Mouse (Mus musculus) midbrain, postnatal 0 days (tissue): ENCODE results near the gene Foxp1. TPM values are rescaled to one million over a fixed set of nuclear protein-coding genes. Genes with fewer than 3 reads are reported as not detected.

ENCODE experiments used
- ATAC-seq: fragments of 200-750 bp; cut with Nextera tagmentation; 2 replicates; pipeline ENCODE4 v1.8.0; 2017; ENCODE audit warnings: moderate number of reproducible peaks, mild to moderate bottlenecking, moderate TSS enrichment, moderate library complexity; ENCODE audit not compliant: low FRiP score
- DNase-seq: peaks from one replicate; pipeline ENCODE4 v3.0.0-alpha.2; 2015; ENCODE audit warnings: low spot score
- H3K27ac ChIP-seq: fragments of 300-500 bp; sonication (generic); 2 replicates; pipeline ENCODE4 v1.5.1; 2014; ENCODE audit warnings: low read depth, mild to moderate bottlenecking, low read length, mixed read lengths
- H3K27me3 ChIP-seq: fragments of 300-500 bp; sonication (generic); 2 replicates; pipeline ENCODE4 v1.6.1; 2014; ENCODE audit warnings: low read length, control low read depth, mixed read lengths; ENCODE audit not compliant: insufficient read depth
- H3K36me3 ChIP-seq: fragments of 300-500 bp; sonication (generic); 2 replicates; pipeline ENCODE4 v1.6.1; 2014; ENCODE audit warnings: low read length, control low read depth, mixed read lengths; ENCODE audit not compliant: insufficient read depth
- H3K4me1 ChIP-seq: fragments of 300-500 bp; sonication (generic); 2 replicates; pipeline ENCODE4 v1.6.1; 2014; ENCODE audit warnings: mild to moderate bottlenecking, control low read depth, antibody characterized with exemption, low read length, mixed read lengths; ENCODE audit not compliant: insufficient read depth
- H3K4me2 ChIP-seq: fragments of 300-500 bp; sonication (generic); 2 replicates; pipeline ENCODE4 v1.6.1; 2014; ENCODE audit warnings: low read depth, mild to moderate bottlenecking, low read length, mixed read lengths; ENCODE audit not compliant: poor library complexity, severe bottlenecking
- H3K4me3 ChIP-seq: fragments of 300-500 bp; sonication (generic); 2 replicates; pipeline ENCODE4 v1.5.1; 2014; ENCODE audit warnings: low read depth, mild to moderate bottlenecking, low read length, moderate library complexity
- H3K9ac ChIP-seq: fragments of 300-500 bp; sonication (generic); replicated peaks from 2 replicates; pipeline ENCODE4 v1.6.1; 2014; ENCODE audit warnings: mild to moderate bottlenecking, low read length, moderate library complexity, mixed read lengths; ENCODE audit not compliant: poor library complexity, severe bottlenecking
- H3K9me3 ChIP-seq: fragments of 300-500 bp; sonication (generic); 2 replicates; pipeline ENCODE4 v1.6.1; 2016; ENCODE audit warnings: low read length, control low read depth
- CTCF ChIP-seq: IDR thresholded peaks from 2 replicates; pipeline ENCODE4 v1.5.1; 2016; ENCODE audit warnings: antibody characterized with exemption, mild to moderate bottlenecking
- WGBS: fragments of 180-500 bp; shearing (Covaris S2); extraction: QIAGEN DNeasy Blood & Tissue Kit; methylation state at CpG from one replicate; pipeline ENCODE4 v1.1.7; 2014; 5-methylcytosine and 5-hydroxymethylcytosine counted together
- polyA plus RNA-seq: library from polyadenylated mRNA; unstranded; fragments of >200 nt; fragmentation: Nextera tagmentation; extraction: Ambion mirVana; gene quantifications from 2 replicates; pipeline ENCODE4 v1.2.1, GENCODE M21; 2015
- total RNA-seq: library from RNA; depleted of rRNA; stranded (reverse); fragments of >200 nt; gene quantifications from 2 replicates; pipeline ENCODE4 v1.2.3, GENCODE M21; 2014

Foxp1 gene
- total and polyA plus RNA-seq, 2 experiments from 2014 or later = 71.1 to 74.3 TPM

DNA sequence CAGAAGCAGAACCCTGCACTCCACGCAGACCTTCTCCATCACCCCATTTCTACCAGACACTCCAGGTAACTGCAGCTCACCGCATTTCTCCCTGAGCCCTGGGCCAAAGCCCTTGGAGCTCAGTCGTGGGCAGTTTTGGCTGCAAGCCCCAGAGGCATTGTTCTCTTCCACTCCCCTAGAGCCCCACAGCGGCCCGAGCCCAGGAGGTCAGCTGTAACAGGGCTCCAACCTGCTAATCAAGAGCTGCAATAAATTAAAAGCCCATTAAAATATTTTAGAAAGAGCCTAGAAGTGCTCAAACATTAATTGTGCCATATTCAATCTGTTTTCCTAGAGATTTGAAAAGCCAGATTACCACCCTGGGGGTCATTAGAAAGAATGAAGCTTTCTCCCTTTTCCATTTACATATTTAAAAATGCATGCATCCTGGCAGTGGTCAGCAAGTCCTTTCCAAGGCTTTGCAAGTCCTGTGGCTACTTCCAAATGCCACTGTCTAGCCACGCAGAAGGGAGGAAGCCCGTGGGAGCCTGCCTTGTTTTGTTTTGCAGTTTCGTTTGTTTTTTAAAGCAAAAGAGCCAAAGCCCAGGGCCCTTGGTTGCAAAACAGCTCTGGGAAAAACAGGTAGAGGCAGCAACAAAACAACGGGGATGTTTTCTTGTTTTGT, 83.2 kb downstream of the Foxp1 start:
- H3K4me1 ChIP-seq = peaks cover 9% of the 10 kb centered on the region
- no peak for ATAC-seq
- WGBS = 14% methylated on average over 9 of the region's 9 CpGs
- TF ChIP-seq CTCF = no peak
- no peak overlapping the region for H3K4me3 ChIP-seq
- H3K36me3 ChIP-seq = no peaks in the 10 kb centered on the region; the same call in 1 of the 2 replicates
- DNase-seq = no peak
- no peaks in the 10 kb centered on the region for H3K9me3 ChIP-seq
- no peak overlapping the region for H3K9ac ChIP-seq
- H3K27ac ChIP-seq = peak overlapping the region; percentile 62
- no peaks in the 10 kb centered on the region for H3K27me3 ChIP-seq
- H3K4me2 ChIP-seq = peak overlapping the region; percentile 22

DNA sequence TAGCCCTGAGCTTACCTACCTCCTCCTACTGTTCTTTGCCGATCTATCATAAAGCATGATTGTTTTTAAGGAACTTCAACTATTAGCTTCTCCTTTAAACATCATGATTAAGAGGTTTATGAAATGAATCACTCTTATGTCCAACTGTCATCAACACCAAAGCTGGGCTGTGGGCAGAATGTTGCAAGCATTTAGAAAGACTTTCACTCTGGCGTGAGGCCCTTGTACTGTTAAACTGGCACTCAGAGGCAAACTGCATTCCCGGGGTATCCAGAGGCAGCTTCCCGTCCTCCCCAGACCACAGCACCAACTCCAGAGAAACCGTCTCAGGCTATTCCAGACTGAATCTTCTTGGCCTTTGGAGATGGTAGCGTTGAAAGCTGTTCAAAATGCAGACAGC, 86.2 kb downstream of the Foxp1 start:
- Histone ChIP-seq H3K4me2 (no peak overlapping the region), H3K27me3 (no peaks in the 10 kb centered on the region), H3K36me3 (no peaks in the 10 kb centered on the region; the same call in 1 of the 2 replicates), H3K27ac (no peak overlapping the region), H3K9me3 (no peaks in the 10 kb centered on the region), H3K4me3 (no peak overlapping the region), H3K9ac (no peak overlapping the region), H3K4me1 (peaks cover 9% of the 10 kb centered on the region)
- WGBS = 90% methylated on average over 6 of the region's 6 CpGs
- ATAC-seq (no peak), DNase-seq (no peak)
- TF ChIP-seq CTCF = no peak

DNA sequence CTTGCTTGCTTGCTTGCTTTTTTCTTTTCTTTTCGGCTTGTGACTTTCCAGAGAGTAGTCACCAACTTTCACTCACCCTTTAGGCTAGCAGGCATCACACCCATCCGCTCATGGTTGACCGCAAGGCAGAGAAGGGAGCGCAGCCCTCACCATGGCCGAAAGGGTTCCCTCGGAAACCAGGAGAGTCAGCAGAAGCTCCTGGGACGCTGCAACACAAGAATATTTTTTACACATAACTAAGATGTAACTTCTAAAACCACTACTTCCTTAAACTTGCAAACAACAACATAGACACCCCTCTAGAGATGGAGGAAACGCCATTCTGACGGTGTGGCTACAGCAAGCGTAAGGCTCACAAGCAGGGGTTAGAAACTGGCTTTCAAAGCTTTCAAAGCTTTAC, 87.4 kb downstream of the Foxp1 start:
- peaks cover 8% of the 10 kb centered on the region for H3K4me1 ChIP-seq
- no peak for DNase-seq
- H3K27me3 ChIP-seq = no peaks in the 10 kb centered on the region
- H3K4me3 ChIP-seq = no peak overlapping the region
- H3K36me3 ChIP-seq = no peaks in the 10 kb centered on the region; the same call in 1 of the 2 replicates
- no peak overlapping the region for H3K4me2 ChIP-seq
- no peak overlapping the region for H3K27ac ChIP-seq
- WGBS = 95% methylated on average over 10 of the region's 10 CpGs
- no peak for ATAC-seq
- no peaks in the 10 kb centered on the region for H3K9me3 ChIP-seq
- no peak for TF ChIP-seq CTCF
- no peak overlapping the region for H3K9ac ChIP-seq

DNA sequence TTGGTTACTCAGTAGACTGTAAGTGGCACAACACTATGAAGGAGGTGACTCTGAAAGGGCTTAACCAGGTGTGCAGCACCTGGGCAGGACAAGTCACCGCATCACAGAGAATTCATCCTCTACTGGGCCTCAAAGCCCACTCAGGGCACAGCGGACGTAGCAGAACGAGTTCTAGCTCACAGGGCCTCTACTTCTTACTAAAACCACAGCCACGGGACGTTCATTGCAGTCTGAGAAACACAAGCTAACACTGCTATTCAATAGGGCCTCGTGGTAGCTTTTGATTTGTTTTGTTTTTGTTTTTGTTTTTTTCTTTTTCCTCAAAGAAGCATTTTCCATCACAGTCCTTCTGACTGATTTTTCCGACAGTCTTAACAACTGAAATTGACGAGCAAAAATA, 89.5 kb downstream of the Foxp1 start:
- DNase-seq (no peak), ATAC-seq (no peak)
- no peaks in the 10 kb centered on the region for H3K9me3 ChIP-seq
- H3K27me3 ChIP-seq = no peaks in the 10 kb centered on the region
- H3K9ac ChIP-seq = no peak overlapping the region
- no peaks in the 10 kb centered on the region for H3K4me1 ChIP-seq
- no peaks in the 10 kb centered on the region; the same call in 1 of the 2 replicates for H3K36me3 ChIP-seq
- no peak overlapping the region for H3K27ac ChIP-seq
- no peak for TF ChIP-seq CTCF
- H3K4me3 ChIP-seq = no peak overlapping the region
- H3K4me2 ChIP-seq = no peak overlapping the region
- WGBS = 90% methylated on average over 9 of the region's 9 CpGs

DNA sequence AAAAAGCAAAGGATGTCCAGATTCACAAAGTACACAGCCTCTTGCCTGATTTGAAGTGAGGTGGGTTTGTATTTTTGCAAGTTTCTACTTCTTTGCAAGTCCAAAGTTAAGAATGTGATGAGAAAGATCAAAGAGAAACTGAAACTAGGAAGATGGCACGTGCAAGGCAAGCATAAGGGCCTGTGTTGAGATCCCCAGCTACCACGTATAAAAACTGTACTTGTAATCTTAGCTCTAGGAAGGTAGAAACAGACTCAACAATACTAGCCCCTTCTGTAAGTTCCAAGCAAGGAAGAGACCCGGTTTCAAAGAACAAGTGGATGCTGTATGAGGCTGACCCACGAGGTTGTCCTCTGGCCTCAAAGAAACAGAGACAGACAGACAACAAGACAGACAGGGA, 90.6 kb downstream of the Foxp1 start:
- Histone ChIP-seq H3K4me2 (no peak overlapping the region), H3K4me3 (no peak overlapping the region), H3K27me3 (no peaks in the 10 kb centered on the region), H3K27ac (no peak overlapping the region), H3K9ac (no peak overlapping the region), H3K9me3 (no peaks in the 10 kb centered on the region), H3K4me1 (no peaks in the 10 kb centered on the region), H3K36me3 (no peaks in the 10 kb centered on the region; the same call in 1 of the 2 replicates)
- DNase-seq (no peak), ATAC-seq (no peak)
- WGBS = 70% methylated on average over 4 of the region's 4 CpGs
- no peak for TF ChIP-seq CTCF

DNA sequence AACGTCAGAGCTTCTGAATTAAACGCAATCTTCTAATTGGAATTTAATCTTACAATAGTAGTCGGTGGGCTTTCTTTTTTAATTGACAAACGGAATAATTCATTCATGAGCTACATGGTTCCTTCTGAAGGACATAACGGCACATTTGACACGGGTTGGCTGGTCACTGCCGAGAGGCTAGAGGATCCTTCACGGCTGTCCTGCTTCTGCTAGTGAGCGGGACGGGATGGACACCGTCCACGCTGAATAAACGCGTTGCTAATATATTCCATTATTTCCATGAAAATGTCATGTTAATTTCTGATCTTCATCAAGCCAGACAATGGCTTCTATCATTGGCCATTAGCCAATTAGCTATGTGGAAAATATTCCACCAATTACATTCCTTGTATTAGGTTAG, 92.0 kb downstream of the Foxp1 start:
- Histone ChIP-seq H3K9ac (no peak overlapping the region), H3K27ac (no peak overlapping the region), H3K4me3 (no peak overlapping the region), H3K9me3 (no peaks in the 10 kb centered on the region), H3K36me3 (no peaks in the 10 kb centered on the region; the same call in 1 of the 2 replicates), H3K27me3 (no peaks in the 10 kb centered on the region), H3K4me1 (no peaks in the 10 kb centered on the region), H3K4me2 (peak overlapping the region; percentile 29; the same call in 1 of the 2 replicates)
- peak; percentile 28 for DNase-seq
- no peak for TF ChIP-seq CTCF
- WGBS = 49% methylated on average over 14 of the region's 14 CpGs
- ATAC-seq = no peak
